Mouse (Mus musculus) liver, embryonic 13.5 days (tissue): ENCODE measurements around the gene Il20ra. TPM values are rescaled to one million over a fixed set of nuclear protein-coding genes. Genes with fewer than 3 reads are reported as not detected.
A peak's percentile ranks its signal among the peaks of the same experiment; 100 is the strongest.
"Not testable (repeated sequence)": the region's sequence is repeated elsewhere in the genome, so short reads cannot be mapped to it uniquely, and the experiment has no call there.

Source experiments
- ATAC-seq: fragments of 200-750 bp; cut with Nextera tagmentation; 2 replicates; pipeline ENCODE4 v1.8.0; 2017; ENCODE audit warnings: low read depth, mild to moderate bottlenecking, moderate number of reproducible peaks, moderate library complexity
- DNase-seq: peaks from one replicate; pipeline ENCODE4 v3.0.0; 2022
- H3K27ac ChIP-seq: fragments of 300-500 bp; sonication (generic); 2 replicates; pipeline ENCODE4 v1.5.1; 2015; ENCODE audit warnings: moderate library complexity, mild to moderate bottlenecking, inconsistent platforms
- H3K27me3 ChIP-seq: fragments of 300-500 bp; sonication (generic); 2 replicates; pipeline ENCODE4 v1.6.1; 2015; ENCODE audit warnings: mild to moderate bottlenecking, inconsistent platforms
- H3K36me3 ChIP-seq: fragments of 300-500 bp; sonication (generic); 2 replicates; pipeline ENCODE4 v1.6.1; 2015; ENCODE audit warnings: mild to moderate bottlenecking, inconsistent platforms
- H3K4me1 ChIP-seq: fragments of 300-500 bp; sonication (generic); replicated peaks from 2 replicates; pipeline ENCODE4 v1.6.1; 2015; ENCODE audit warnings: inconsistent platforms
- H3K4me2 ChIP-seq: fragments of 300-500 bp; sonication (generic); 2 replicates; pipeline ENCODE4 v1.6.1; 2015; ENCODE audit warnings: inconsistent platforms, mild to moderate bottlenecking, moderate library complexity
- H3K4me3 ChIP-seq: fragments of 300-500 bp; sonication (generic); replicated peaks from 2 replicates; pipeline ENCODE4 v1.5.1; 2015; ENCODE audit warnings: mild to moderate bottlenecking, inconsistent platforms
- H3K9ac ChIP-seq: fragments of 300-500 bp; sonication (generic); 2 replicates; pipeline ENCODE4 v1.6.1; 2015; ENCODE audit warnings: mild to moderate bottlenecking, inconsistent platforms
- H3K9me3 ChIP-seq: fragments of 300-500 bp; sonication (generic); replicated peaks from 2 replicates; pipeline ENCODE4 v1.6.1; 2016; ENCODE audit warnings: inconsistent platforms
- WGBS: fragments of 180-500 bp; shearing (Covaris S2); methylation state at CpG from one replicate; pipeline ENCODE4 v1.1.7; 2015; ENCODE audit not compliant: insufficient replicate concordance; 5-methylcytosine and 5-hydroxymethylcytosine counted together
- polyA plus RNA-seq: library from polyadenylated mRNA; unstranded; fragments of >200 nt; fragmentation: Nextera tagmentation; extraction: Ambion mirVana; gene quantifications from 2 replicates; pipeline ENCODE4 v1.2.1, GENCODE M21; 2015

The Il20ra gene
- polyA plus RNA-seq, 1 experiment from 2014 or later, result 0.25 TPM

DNA sequence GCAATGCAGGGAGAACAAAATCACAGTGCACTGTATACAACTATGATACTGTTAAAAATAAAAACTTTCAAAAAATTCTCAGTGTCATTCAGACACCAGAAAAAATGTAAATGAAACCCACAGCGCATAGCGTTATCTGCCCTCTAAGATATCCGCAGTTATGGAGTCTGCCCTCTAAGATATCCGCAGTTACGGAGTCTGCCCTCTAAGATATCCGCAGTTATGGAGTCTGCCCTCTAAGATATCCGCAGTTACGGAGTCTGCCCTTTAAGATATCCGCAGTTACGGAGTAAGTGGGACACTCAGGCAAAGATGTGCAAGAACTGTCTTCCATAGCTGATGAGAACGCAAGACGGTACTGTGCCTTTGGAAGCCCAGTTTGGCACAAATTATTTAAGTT, 4.6 kb upstream of the Il20ra start:
- Histone ChIP-seq H3K27ac (no peak overlapping the region), H3K9me3 (no peaks in the 10 kb centered on the region), H3K36me3 (no peaks in the 10 kb centered on the region), H3K4me2 (no peak overlapping the region), H3K4me1 (peaks cover 18% of the 10 kb centered on the region), H3K4me3 (no peak overlapping the region), H3K27me3 (peaks cover 9% of the 10 kb centered on the region; the same call in 1 of the 2 replicates), H3K9ac (no peak overlapping the region)
- DNase-seq (no peak), ATAC-seq (peak; percentile 84)
- WGBS, result 37% methylated on average over 12 of the region's 12 CpGs

DNA sequence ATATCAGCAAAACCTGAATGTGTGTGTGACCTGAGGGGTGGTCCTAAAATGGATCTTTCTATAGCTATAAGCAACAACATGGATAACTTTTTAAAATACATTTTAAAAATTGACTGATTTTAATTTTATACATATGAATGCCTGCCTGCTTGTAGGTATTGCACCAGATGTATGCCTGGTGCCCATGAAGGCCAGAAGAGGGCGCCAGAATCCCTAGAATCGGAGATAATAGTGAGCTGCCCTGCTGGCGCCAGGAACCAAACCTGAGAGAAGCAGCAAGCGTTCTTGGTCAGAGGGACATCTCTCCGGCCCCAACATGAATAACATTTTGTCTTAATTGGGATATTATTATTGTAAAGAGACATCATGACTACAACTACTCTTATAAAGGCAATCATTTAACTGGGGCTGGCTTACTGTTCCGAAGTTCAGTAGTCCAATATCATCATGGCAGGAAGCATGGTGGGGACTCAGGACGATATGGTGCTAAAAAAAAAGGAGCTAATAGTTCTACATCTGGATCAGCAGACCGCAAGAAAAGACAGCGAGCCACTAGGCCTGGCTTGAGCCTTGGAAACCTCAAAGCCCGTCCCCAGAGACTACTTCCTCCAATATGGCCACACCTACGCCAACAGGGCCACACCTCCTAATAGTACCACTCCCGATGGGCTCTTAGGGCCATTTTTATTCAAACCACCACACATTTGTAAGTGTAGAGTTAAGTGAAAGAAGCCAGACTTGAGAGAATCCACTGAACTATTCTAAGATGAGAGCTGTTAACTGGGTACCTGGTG, 3.9 kb upstream of the Il20ra start:
- H3K9ac ChIP-seq, result no peak overlapping the region
- H3K27me3 ChIP-seq, result peaks cover 9% of the 10 kb centered on the region; the same call in 1 of the 2 replicates
- H3K4me1 ChIP-seq, result peaks cover 19% of the 10 kb centered on the region
- DNase-seq (no peak), ATAC-seq (peak; percentile 72)
- 0 out of 2 replicates have a peak overlapping the region, but pooled peaks have one; percentile 2 for H3K4me2 ChIP-seq
- no peak overlapping the region for H3K27ac ChIP-seq
- no peaks in the 10 kb centered on the region for H3K36me3 ChIP-seq
- 38% methylated on average over 12 of the region's 12 CpGs for WGBS
- H3K9me3 ChIP-seq, result no peaks in the 10 kb centered on the region
- H3K4me3 ChIP-seq, result no peak overlapping the region

DNA sequence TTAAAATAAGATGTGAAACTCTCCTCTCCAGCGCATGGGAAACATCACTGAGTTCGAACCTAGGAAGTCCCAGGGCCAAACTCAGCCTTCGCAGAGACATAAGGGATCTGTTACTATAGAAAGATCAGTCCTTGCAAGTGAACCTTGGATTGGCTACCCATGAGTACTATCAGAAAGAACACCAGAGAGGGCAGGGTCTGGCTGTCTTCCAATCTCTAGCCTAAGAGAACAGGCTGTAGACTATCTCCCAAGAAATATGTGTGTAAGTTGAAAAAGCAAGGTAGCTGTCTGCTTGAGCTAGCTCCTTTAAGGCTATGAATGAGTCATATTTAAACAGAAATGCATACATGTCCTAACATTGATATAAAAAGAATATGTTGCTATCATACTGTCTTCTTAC, 1.4 kb upstream of the Il20ra start:
- DNase-seq (no peak), ATAC-seq (peak; percentile 47; the same call in 1 of the 2 replicates)
- no peak overlapping the region for H3K4me3 ChIP-seq
- H3K9ac ChIP-seq, result no peak overlapping the region
- peaks cover 15% of the 10 kb centered on the region; the same call in 1 of the 2 replicates for H3K27me3 ChIP-seq
- WGBS, result 48% methylated on average over 3 of the region's 3 CpGs
- no peaks in the 10 kb centered on the region for H3K36me3 ChIP-seq
- peaks cover 19% of the 10 kb centered on the region for H3K4me1 ChIP-seq
- no peak overlapping the region for H3K4me2 ChIP-seq
- no peak overlapping the region for H3K27ac ChIP-seq
- no peaks in the 10 kb centered on the region for H3K9me3 ChIP-seq

DNA sequence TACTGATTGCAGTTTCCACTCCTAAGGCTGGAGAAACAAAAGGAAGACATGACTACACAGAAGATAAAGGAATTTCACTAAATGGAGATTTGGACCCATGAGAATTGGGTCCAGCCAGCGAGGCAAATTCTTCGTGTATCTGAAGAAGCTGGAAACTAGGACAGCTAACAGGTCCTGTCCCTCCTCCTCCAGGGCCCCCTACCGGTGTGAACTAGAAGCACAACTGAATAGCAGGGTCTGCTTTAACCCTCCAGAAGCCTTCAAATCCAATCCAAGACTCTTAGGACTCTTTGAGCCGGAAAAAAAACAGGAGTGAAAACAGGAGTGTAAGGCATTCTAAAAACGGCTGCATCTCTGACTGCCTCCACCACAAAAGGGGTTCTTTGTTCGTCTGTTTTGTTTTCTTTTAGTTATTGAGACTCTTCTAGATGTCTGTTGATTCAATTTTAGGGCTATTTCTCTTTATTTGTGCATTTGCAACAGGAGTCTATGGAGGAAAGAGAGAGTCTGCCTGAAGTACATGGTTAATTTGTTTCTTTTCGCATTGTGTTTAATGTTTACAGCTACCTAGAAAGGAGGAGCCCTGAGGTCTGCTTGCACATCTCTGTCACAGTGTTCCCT, 709 bp upstream of the Il20ra start:
- H3K27ac ChIP-seq, result no peak overlapping the region
- H3K4me2 ChIP-seq, result peak overlapping the region; percentile 74; the same call in 1 of the 2 replicates
- H3K4me1 ChIP-seq, result peaks cover 19% of the 10 kb centered on the region
- no peak for DNase-seq
- no peak for ATAC-seq
- no peak overlapping the region for H3K9ac ChIP-seq
- H3K27me3 ChIP-seq, result peaks cover 15% of the 10 kb centered on the region; the same call in 1 of the 2 replicates
- 46% methylated on average over 7 of the region's 7 CpGs for WGBS
- no peaks in the 10 kb centered on the region for H3K9me3 ChIP-seq
- H3K4me3 ChIP-seq, result no peak overlapping the region
- H3K36me3 ChIP-seq, result no peaks in the 10 kb centered on the region

DNA sequence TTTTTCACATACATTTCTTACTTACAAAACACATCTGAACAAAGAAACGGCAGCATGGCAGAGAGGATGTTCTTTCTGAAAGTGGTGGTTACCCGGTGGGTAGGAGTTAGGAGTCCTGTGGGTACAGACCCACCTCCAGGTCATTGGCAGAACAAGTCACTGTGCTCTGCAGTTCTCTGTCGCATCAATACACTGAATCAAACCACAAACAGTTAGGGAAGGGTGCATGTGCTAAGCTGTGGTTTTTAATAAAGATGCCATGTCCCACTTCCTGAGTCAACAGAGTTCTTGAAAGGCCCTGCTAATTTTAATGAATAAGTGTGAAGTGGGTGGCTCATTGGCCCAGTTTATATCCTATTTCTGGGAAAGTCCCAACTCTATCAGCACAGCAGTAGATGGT, 6.3 kb downstream of the Il20ra start:
- no peak overlapping the region for H3K4me3 ChIP-seq
- H3K4me2 ChIP-seq, result no peak overlapping the region
- H3K4me1 ChIP-seq, result peaks cover 6% of the 10 kb centered on the region
- ATAC-seq (no peak), DNase-seq (no peak)
- no peaks in the 10 kb centered on the region for H3K36me3 ChIP-seq
- no peaks in the 10 kb centered on the region for H3K9me3 ChIP-seq
- H3K27me3 ChIP-seq, result 0 out of 2 replicates have a peak, but pooled peaks cover 4% of the 10 kb centered on the region
- H3K27ac ChIP-seq, result no peak overlapping the region
- 44% methylated on average over 3 of the region's 3 CpGs for WGBS
- no peak overlapping the region for H3K9ac ChIP-seq

DNA sequence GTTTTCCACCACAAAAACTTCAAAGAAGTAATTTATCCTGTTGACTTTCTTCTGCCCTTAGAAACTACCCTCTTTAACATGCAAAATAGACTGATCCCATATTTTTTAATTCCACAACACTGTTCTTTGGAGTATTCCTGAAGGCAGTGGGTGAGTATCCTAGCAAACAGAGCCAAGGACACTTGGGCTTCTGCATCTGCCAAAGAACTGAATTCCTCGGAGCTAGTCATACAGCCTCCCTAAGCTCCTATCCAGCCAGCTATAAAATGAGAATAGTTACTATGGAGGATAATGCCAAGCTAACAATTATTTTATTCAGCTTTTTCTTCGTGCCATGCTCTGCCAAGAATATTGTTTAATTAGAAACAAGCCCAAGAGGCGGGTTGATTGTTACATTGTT, 9.9 kb downstream of the Il20ra start:
- Histone ChIP-seq H3K9ac (no peak overlapping the region), H3K4me1 (peaks cover 18% of the 10 kb centered on the region), H3K36me3 (no peaks in the 10 kb centered on the region), H3K4me2 (no peak overlapping the region), H3K4me3 (no peak overlapping the region), H3K27me3 (no peaks in the 10 kb centered on the region), H3K9me3 (no peaks in the 10 kb centered on the region), H3K27ac (no peak overlapping the region)
- DNase-seq, result no peak
- ATAC-seq, result no peak
- WGBS, result 55% methylated on average over 3 of the region's 3 CpGs

DNA sequence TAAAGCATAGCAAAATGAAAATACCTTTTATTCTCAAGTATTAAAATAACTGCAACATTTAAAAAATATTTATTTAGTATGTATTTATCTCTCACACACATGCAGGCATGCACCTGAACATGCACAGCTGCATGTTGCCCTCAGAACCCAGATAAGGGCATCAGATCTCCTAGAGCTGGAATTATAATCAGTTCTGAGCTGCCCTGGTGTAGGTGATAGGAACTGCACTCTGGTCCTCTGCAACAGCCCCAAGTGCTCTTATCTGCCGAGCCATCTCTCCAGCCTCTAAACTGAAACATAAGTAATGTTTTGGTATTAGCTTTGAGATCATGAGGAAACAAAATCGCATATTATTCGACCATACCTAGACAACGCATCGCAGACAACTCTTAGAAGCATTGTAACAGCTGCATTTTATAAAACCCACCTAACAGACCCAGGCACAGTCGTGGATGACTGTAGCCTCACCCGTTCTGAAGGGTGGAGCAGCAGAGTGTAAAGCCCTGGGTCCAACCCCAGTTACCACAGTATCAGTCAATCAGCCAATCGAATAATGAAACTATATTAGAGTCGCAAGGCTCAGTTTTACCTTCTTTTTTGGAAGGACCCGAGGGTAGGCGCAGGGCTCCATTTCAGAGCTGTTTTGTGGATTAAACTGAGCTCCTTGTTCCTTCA, 11.9 kb downstream of the Il20ra start:
- Histone ChIP-seq H3K4me2 (peak overlapping the region; percentile 41), H3K9me3 (no peaks in the 10 kb centered on the region), H3K9ac (no peak overlapping the region), H3K4me3 (no peak overlapping the region), H3K4me1 (peaks cover 18% of the 10 kb centered on the region), H3K27me3 (no peaks in the 10 kb centered on the region), H3K36me3 (no peaks in the 10 kb centered on the region), H3K27ac (no peak overlapping the region)
- ATAC-seq, result peak; percentile 95
- 58% methylated on average over 11 of the region's 11 CpGs for WGBS
- peak; percentile 23 for DNase-seq

DNA sequence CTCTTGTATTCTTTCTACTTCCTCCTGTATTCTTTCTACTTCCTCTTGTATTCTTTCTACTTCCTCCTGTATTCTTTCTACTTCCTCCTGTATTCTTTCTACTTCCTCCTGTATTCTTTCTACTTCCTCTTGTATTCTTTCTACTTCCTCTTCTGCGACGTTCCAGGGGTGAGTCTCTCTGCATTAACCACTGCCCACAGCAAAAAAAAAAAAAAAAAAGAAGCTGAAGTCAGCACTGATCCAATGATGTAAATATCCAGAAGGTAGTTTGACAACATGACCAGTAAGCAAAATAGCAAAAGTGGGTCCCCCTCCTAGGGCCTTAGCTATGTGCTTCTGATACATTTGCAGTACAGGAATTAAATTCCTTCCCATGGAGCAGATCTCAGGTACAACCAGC, 26.1 kb downstream of the Il20ra start:
- ATAC-seq, result not testable (repeated sequence)

DNA sequence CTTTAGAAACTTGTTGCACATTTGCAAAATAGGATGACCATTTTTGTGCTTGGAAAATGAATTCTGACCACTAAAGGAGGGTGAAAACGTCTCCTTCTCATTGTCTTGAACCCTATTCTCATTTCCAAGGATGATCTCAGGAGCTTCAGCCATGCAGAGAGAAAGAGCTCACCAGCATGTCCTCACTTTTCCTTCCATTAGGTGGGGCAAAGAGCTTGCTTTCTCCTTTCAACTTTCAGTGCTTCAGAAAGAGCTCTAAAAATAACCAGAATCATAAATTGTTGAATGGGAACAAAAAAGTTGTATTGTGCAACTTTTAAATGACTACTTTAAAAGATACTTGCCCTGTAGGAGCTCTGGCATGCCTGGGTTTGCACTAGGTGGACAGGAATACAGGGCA, 33.3 kb downstream of the Il20ra start:
- Histone ChIP-seq H3K4me3 (no peak overlapping the region), H3K27me3 (no peaks in the 10 kb centered on the region), H3K4me1 (peaks cover 3% of the 10 kb centered on the region; the same call in 1 of the 2 replicates), H3K4me2 (no peak overlapping the region), H3K27ac (no peak overlapping the region), H3K36me3 (no peaks in the 10 kb centered on the region), H3K9me3 (no peaks in the 10 kb centered on the region), H3K9ac (no peak overlapping the region)
- WGBS, result 5% methylated on average over 1 of the region's 1 CpGs
- DNase-seq, result no peak
- ATAC-seq, result no peak

More for the DNA sequence above, 26.1 kb downstream of the Il20ra start:
- not testable (repeated sequence) for H3K4me2 ChIP-seq, H3K4me1 ChIP-seq, H3K27ac ChIP-seq, H3K27me3 ChIP-seq, DNase-seq, H3K9me3 ChIP-seq, H3K9ac ChIP-seq, H3K4me3 ChIP-seq, H3K36me3 ChIP-seq
- 33% methylated on average over 2 of the region's 2 CpGs for WGBS

DNA sequence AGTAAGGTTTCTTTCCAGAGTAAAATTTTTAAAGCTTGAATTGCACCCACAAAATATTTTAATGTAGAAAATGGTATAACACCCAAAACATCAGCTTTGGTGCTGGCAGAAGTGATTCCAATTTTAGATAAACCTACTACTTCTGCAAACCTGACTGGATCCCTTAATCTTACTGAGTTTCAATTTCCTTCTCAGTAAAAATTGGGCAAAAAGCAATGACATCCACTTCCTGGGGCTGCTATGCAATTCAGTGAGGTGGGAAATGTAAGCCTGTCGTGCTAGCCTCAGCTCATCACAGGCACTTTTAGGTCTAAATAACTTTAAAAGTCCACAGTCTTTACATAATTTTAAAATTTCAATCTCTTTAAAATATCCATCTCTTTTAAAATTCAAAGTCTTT, 33.8 kb downstream of the Il20ra start:
- H3K36me3 ChIP-seq, result no peaks in the 10 kb centered on the region
- no peak overlapping the region for H3K9ac ChIP-seq
- ATAC-seq, result no peak
- H3K9me3 ChIP-seq, result no peaks in the 10 kb centered on the region
- no peak overlapping the region for H3K4me3 ChIP-seq
- no peak overlapping the region for H3K27ac ChIP-seq
- H3K4me1 ChIP-seq, result peaks cover 3% of the 10 kb centered on the region; the same call in 1 of the 2 replicates
- WGBS, result 33% methylated on average over 1 of the region's 1 CpGs
- H3K27me3 ChIP-seq, result no peaks in the 10 kb centered on the region
- DNase-seq, result no peak
- no peak overlapping the region for H3K4me2 ChIP-seq

DNA sequence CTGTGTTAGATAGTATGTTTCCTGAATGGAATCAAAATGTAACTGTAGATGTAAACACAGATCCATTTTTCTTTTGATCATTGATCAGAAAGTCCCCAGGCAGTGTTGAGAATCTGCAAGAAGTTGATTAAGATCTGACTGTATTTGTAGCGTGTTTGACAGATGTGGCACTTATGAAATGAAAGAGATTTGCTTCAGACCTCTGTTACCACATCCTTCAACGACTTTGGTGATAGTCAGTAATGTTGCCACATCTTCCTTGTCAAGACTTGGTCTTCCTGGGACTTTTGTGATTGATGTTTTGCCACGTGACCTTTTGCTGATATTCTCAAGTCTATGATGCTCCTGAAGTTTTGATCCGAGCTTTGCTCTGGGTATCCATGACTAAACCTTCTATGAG, 35.3 kb downstream of the Il20ra start:
- Histone ChIP-seq H3K27me3 (no peaks in the 10 kb centered on the region), H3K9me3 (no peaks in the 10 kb centered on the region), H3K9ac (no peak overlapping the region), H3K36me3 (no peaks in the 10 kb centered on the region), H3K4me3 (no peak overlapping the region), H3K27ac (no peak overlapping the region), H3K4me1 (peaks cover 3% of the 10 kb centered on the region; the same call in 1 of the 2 replicates), H3K4me2 (no peak overlapping the region)
- WGBS, result 46% methylated on average over 4 of the region's 4 CpGs
- DNase-seq, result no peak
- ATAC-seq, result no peak
